Mouse (Mus musculus) heart, embryonic 10.5 days (tissue): Measurements from ENCODE around the gene Zfp652. TPM values are rescaled to one million over a fixed set of nuclear protein-coding genes. Genes with fewer than 3 reads are reported as not detected.

Experiments used
- DNase-seq: peaks from one replicate; pipeline ENCODE4 v3.0.0-alpha.2; 2017; ENCODE audit warnings: low spot score
- H3K27ac ChIP-seq: fragments of 300-500 bp; sonication (generic); 2 replicates; pipeline ENCODE4 v1.5.1; 2016; ENCODE audit warnings: mild to moderate bottlenecking
- H3K27me3 ChIP-seq: fragments of 300-500 bp; sonication (generic); 2 replicates; pipeline ENCODE4 v1.6.1; 2016; ENCODE audit warnings: mild to moderate bottlenecking; ENCODE audit not compliant: poor library complexity, insufficient read depth, severe bottlenecking
- H3K36me3 ChIP-seq: fragments of 300-500 bp; sonication (generic); 2 replicates; pipeline ENCODE4 v1.6.1; 2016; ENCODE audit warnings: mild to moderate bottlenecking, moderate library complexity
- H3K4me1 ChIP-seq: fragments of 300-500 bp; sonication (generic); 2 replicates; pipeline ENCODE4 v1.6.1; 2016; ENCODE audit warnings: mild to moderate bottlenecking
- H3K4me3 ChIP-seq: fragments of 300-500 bp; sonication (generic); 2 replicates; pipeline ENCODE4 v1.5.1; 2016; ENCODE audit warnings: mild to moderate bottlenecking, moderate library complexity
- H3K9me3 ChIP-seq: fragments of 300-500 bp; sonication (generic); 2 replicates; pipeline ENCODE4 v1.6.1; 2016; ENCODE audit warnings: mild to moderate bottlenecking, moderate library complexity
- WGBS: fragments of 180-500 bp; shearing (Covaris S2); methylation state at CpG from one replicate; pipeline ENCODE4 v1.1.7; 2016; 5-methylcytosine and 5-hydroxymethylcytosine counted together
- polyA plus RNA-seq: library from polyadenylated mRNA; unstranded; fragments of >200 nt; fragmentation: Nextera tagmentation; extraction: Ambion mirVana; gene quantifications from 2 replicates; pipeline ENCODE4 v1.2.1, GENCODE M21; 2016

Zfp652 gene
- polyA plus RNA-seq, 1 experiment from 2014 or later: 14.2 TPM

DNA sequence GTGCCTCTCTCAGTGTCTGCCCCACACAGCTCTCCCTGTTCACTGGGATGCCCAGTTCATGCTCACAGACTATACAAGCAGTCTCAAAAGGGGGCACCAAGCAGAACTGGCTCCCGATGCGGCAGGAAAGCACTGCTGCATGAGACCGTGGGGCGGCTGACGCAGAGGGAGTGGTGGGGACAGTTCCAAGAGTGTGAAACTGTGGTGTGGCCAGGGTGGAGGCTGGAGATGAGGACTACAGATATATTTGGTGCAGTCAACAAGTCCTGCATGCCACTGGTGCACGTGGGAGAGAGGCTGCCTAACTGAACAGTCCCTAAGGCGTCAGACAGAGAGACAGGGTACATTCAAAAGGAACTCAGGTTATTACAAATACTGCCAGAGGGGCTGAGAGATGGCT, 23.5 kb upstream of the Zfp652 start:
- peaks cover 21% of the 10 kb centered on the region for H3K4me1 ChIP-seq
- no peaks in the 10 kb centered on the region for H3K9me3 ChIP-seq
- H3K27ac ChIP-seq: peak overlapping the region; percentile 78
- WGBS: 32% methylated on average over 7 of the region's 7 CpGs
- peaks cover 8% of the 10 kb centered on the region; the same call in 1 of the 2 replicates for H3K27me3 ChIP-seq
- H3K4me3 ChIP-seq: no peak overlapping the region
- H3K36me3 ChIP-seq: 0 out of 2 replicates have a peak, but pooled peaks cover 4% of the 10 kb centered on the region
- DNase-seq: peak; percentile 80

DNA sequence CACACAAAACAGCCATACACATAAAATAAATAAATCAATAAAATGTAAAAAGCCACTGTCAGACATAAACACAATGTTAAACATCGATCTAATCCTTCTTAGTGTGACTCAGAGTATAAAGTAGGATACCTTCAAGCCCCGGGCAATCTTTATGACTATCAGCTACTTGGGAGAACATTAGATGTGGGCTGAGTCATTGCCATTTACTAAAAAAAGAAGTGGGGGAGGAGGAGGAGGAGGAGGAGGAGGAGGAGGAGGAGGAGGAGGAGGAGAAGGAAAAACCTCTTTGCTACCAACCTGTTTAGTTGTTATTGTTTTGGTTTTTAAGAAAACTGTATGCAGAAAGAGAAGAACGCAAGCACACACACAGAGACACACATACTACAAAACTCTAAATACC, 22.9 kb upstream of the Zfp652 start:
- H3K4me3 ChIP-seq: no peak overlapping the region
- no peak for DNase-seq
- peaks cover 8% of the 10 kb centered on the region; the same call in 1 of the 2 replicates for H3K27me3 ChIP-seq
- 0 out of 2 replicates have a peak overlapping the region, but pooled peaks have one; percentile 78 for H3K27ac ChIP-seq
- peaks cover 21% of the 10 kb centered on the region for H3K4me1 ChIP-seq
- H3K36me3 ChIP-seq: no peaks in the 10 kb centered on the region
- 79% methylated on average over 3 of the region's 3 CpGs for WGBS
- H3K9me3 ChIP-seq: no peaks in the 10 kb centered on the region

DNA sequence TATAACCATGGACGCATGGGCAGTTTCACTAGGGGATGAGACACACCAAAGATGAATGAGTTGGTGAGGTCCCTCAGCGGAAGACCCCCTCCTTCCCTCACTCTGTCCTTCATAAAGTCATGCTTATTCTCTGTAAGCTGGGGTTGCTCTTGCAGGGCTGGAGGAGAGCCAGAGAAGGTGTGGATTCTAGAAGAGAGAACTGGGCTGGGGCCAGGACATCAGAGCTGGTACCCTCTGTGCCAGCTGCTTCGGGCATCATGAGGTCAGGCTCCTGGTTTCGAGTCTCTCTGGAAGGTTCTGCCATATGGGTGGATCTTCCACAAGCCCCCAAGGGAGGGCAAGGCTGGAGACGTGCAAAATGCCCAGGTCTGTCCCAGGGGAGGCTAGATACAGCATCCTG, 13.9 kb upstream of the Zfp652 start:
- DNase-seq: no peak
- H3K4me1 ChIP-seq: no peaks in the 10 kb centered on the region
- H3K4me3 ChIP-seq: no peak overlapping the region
- H3K27me3 ChIP-seq: no peaks in the 10 kb centered on the region
- WGBS: 81% methylated on average over 5 of the region's 5 CpGs
- H3K27ac ChIP-seq: no peak overlapping the region
- H3K9me3 ChIP-seq: no peaks in the 10 kb centered on the region
- H3K36me3 ChIP-seq: no peaks in the 10 kb centered on the region

DNA sequence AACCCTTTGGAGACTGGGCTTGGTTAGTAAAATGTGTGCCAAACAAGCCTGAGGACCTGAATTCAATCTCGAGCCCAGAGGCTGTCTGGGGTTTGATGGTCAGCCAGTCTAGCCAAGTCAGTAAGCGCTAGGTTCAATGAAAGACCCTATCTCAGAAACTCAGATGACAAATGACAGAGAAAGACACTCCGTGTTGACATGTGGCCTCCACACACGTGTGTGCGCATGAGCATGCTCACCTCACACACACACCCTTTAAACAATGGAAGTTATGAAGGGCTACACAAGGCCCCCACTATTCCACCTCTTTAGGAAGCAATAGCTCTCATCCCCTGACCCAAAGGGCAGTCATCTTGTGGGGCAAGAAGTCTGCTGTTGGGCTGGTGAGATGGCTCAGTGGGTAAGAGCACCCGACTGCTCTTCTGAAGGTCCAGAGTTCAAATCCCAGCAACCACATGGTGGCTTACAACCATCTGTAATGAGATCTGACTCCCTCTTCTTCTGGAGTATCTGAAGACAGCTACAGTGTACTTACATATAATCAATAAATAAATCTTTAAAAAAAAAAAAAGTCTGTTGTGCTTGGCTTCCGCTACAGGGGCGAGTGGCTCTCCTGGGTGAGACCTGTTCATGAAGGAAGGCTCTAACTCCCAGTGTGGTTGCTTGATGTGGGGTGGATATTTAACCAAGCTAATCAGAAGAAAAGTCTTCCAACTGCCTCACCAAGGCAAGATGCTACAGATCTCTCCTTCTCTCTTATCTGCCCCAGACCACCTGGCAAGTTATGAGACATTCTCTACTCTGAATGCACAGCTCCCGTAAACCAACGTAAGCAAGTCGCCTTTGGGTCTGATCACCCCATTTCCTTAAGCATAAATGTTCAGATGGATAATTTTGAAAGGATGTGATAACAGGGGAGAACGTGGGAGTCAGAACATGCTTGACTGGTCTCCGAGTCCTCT, 11.4 kb upstream of the Zfp652 start:
- Histone ChIP-seq H3K36me3 (no peaks in the 10 kb centered on the region), H3K27me3 (no peaks in the 10 kb centered on the region), H3K4me3 (no peak overlapping the region), H3K9me3 (no peaks in the 10 kb centered on the region), H3K27ac (no peak overlapping the region), H3K4me1 (no peaks in the 10 kb centered on the region)
- no peak for DNase-seq
- WGBS: 84% methylated on average over 13 of the region's 13 CpGs

DNA sequence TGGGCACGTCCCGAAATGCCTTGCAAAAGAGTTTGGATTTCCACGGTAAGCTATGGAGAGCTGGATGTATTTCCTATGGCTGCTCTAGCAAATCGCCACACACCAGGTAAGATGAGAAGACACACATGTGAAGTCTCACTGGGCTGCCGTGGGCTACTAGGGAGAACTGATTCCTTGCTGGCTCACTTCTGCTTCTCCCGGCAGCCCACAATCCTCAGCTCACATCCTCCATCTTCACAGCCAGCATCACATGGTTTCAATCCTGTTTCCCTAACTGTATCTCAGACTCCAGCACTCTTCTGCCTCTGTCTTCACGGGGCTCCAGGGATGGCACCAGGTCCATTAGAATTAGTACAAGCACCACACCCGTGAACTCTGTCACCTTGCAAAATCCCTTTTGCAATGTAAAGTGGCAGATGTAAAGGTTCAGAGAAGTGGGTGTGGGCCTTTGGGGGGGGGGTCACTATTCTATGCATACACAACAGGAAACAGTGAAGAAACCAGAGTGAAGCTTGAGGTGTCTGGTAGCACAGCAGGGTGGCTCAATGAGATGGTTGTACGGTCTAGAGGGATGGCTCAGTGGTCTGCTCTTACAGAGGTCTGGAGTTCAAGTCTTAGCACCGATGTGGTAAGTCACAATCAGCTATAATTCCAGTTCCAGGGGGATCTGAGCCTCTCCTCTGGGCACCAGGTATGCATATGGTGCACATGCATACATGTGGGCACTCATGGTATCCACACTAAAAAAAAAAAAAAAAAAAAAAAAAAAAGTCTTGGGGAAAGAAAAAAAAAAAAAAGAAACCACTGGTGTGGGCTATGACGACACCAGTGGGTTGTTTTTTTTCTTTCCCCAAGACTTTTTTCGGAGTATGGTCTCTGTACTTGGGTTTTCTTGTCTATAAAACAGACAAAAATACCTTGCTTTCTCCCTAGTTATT, 8.2 kb upstream of the Zfp652 start:
- Histone ChIP-seq H3K9me3 (no peaks in the 10 kb centered on the region), H3K36me3 (no peaks in the 10 kb centered on the region), H3K27ac (no peak overlapping the region), H3K4me1 (0 out of 2 replicates have a peak, but pooled peaks cover 3% of the 10 kb centered on the region), H3K4me3 (no peak overlapping the region), H3K27me3 (no peaks in the 10 kb centered on the region)
- no peak for DNase-seq
- WGBS: 84% methylated on average over 12 of the region's 12 CpGs

DNA sequence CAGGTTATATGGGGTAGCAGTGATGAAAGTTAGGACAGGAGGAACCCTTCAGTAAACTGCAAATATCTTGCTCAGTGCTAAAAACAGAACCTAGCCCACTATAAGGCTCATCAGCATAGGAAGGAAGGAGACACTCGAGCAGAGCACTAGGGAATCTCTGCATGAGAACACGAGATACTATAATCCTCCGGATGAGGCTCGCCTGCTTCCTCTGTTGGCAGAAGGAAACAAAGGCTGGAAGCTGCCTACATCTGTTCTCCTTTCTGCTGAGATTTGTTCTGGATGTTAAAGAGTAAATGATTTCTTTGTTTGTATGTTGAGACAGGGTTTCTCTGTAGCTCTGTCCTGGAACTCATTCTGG, 7.5 kb upstream of the Zfp652 start:
- Histone ChIP-seq H3K27me3 (no peaks in the 10 kb centered on the region), H3K4me3 (no peak overlapping the region), H3K36me3 (no peaks in the 10 kb centered on the region), H3K4me1 (0 out of 2 replicates have a peak, but pooled peaks cover 3% of the 10 kb centered on the region), H3K9me3 (no peaks in the 10 kb centered on the region), H3K27ac (no peak overlapping the region; the same call in 1 of the 2 replicates)
- no peak for DNase-seq
- 66% methylated on average over 4 of the region's 4 CpGs for WGBS

DNA sequence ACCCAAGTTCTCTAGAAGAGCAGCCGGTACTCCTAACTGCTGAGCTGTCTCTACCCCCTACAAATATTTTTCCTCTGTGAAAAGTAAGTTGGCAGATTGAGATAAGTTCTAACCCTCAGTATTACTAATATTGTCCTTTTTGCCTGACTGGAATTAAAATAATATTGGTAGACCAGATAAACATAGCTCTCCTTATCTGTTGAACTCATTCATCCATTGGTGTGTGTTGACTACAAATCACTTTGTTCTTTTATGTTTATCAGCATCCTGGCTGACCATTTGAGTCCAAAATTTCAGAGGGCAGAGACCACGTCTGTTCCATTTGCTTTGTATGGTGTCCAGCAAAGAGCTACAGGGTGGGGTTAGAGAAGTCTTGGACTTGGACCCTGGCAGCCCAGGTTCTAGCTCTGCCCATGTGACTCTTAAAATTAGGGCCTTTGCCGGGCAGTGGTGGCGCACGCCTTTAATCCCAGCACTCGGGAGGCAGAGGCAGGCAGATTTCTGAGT, 2.9 kb upstream of the Zfp652 start:
- no peaks in the 10 kb centered on the region for H3K36me3 ChIP-seq
- H3K9me3 ChIP-seq: no peaks in the 10 kb centered on the region
- H3K4me1 ChIP-seq: peaks cover 13% of the 10 kb centered on the region
- no peak overlapping the region for H3K27ac ChIP-seq
- H3K27me3 ChIP-seq: no peaks in the 10 kb centered on the region
- WGBS: 86% methylated on average over 6 of the region's 6 CpGs
- no peak overlapping the region for H3K4me3 ChIP-seq
- DNase-seq: no peak

DNA sequence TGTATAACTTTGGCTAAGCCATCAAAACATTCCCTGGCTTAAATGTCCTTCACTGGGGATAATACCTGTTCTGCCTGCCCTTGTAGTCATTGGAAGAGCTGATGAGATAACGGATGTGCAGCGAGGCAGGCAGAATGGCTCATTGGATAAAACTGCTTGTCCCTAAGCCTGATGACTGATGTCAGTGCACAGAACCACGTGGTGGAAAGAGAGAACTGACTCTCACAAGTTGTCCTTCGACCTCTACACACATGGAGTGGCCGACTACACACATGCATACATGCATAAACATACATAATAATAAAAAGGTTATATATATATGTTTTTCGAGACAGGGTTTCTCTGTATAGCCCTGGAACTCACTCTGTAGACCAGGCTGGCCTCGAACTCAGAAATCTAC, 2.0 kb upstream of the Zfp652 start:
- peaks cover 17% of the 10 kb centered on the region for H3K4me1 ChIP-seq

DNA sequence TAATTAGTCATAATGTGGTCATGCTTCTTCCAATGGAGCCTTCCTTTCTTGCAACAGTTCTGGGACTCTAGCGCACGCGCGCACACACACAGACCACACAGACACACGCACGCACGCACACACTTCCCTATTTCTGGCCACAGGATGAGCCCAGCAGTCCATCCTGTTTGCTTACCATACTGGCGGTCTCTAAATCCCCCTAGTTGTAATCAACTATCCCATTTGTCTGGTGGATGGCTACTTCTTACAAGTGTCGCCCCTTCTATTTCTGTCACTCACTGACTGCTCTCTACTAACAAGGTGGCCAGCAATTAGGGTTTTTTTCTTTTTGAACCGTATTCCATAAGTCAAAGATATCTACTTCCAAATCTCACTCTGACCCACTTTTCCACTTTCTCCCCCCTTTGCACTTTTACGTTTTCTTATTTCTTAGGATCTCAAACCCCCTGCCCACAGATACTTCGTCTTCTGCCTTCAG, 349 bp upstream of the Zfp652 start:
- Histone ChIP-seq H3K4me1 (peaks cover 18% of the 10 kb centered on the region), H3K9me3 (no peaks in the 10 kb centered on the region)
- 33% methylated on average over 12 of the region's 12 CpGs for WGBS

More for the DNA sequence above, 2.0 kb upstream of the Zfp652 start:
- WGBS: 76% methylated on average over 7 of the region's 7 CpGs
- no peaks in the 10 kb centered on the region for H3K9me3 ChIP-seq
- DNase-seq: no peak
- no peaks in the 10 kb centered on the region for H3K27me3 ChIP-seq
- H3K4me3 ChIP-seq: no peak overlapping the region
- no peak overlapping the region for H3K27ac ChIP-seq
- no peaks in the 10 kb centered on the region for H3K36me3 ChIP-seq

DNA sequence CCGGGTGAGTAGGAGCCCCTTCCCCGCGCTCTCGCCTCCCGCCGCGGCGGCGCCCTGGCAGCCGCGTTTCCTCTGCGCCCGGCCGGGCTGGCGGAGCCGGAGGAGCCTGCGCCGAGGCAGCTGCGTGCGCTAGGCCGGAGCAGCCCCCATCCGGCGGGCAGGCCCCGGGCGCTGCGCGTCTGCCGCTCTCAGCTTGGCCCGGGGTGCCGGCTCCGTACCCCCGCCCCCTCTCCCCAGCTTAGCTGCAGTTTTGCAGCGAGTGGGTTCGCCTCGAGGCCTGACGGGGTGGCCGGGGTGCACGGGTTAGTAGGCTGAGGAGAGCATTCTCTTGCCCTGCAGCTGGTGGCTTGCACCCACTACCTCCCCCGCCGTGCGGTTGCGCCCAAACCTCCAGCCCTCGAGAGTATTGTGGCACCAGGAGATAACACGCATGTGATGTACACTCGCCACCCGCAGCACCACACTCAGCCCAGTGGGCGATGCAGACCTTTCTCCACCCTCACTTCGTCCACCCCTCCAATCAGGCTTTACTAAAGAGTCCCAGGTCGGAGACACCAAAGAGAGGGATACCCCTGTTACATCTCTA, 845 bp downstream of the Zfp652 start:
- Histone ChIP-seq H3K27me3 (no peaks in the 10 kb centered on the region), H3K9me3 (no peaks in the 10 kb centered on the region), H3K27ac (peak overlapping the region; percentile 98), H3K36me3 (no peaks in the 10 kb centered on the region), H3K4me3 (peak overlapping the region; percentile 94), H3K4me1 (peaks cover 15% of the 10 kb centered on the region)
- DNase-seq: peak; percentile 85
- WGBS: 2% methylated on average over 34 of the region's 49 CpGs

More for the DNA sequence above, 349 bp upstream of the Zfp652 start:
- no peak for DNase-seq
- Histone ChIP-seq H3K27me3 (no peaks in the 10 kb centered on the region), H3K27ac (peak overlapping the region; percentile 98), H3K4me3 (peak overlapping the region; percentile 94), H3K36me3 (no peaks in the 10 kb centered on the region)

DNA sequence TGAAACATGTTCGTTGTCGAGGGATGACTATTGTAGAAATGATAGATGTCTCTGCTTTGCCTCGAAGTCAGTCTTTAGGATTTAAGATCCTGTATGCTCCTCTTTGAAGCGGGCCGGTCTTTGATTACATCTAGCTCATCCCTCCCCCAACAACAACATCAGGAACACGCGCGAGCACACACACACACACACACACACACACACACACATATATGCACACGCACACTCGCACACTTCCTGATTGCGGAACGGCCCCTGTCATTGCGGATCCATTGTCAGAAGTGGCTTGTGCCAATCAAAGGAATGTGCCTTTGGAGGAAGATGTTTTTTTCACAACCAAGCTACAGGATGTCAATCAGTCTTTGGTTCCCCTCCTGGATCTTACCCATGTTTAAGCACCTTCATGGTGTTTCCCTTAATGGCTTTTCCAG, 1.4 kb downstream of the Zfp652 start:
- WGBS: under 1% methylated on average over 13 of the region's 13 CpGs
- DNase-seq: no peak
- H3K4me1 ChIP-seq: peaks cover 15% of the 10 kb centered on the region
- H3K27me3 ChIP-seq: no peaks in the 10 kb centered on the region
- H3K9me3 ChIP-seq: no peaks in the 10 kb centered on the region
- peak overlapping the region; percentile 94 for H3K4me3 ChIP-seq
- H3K36me3 ChIP-seq: no peaks in the 10 kb centered on the region
- H3K27ac ChIP-seq: peak overlapping the region; percentile 98

DNA sequence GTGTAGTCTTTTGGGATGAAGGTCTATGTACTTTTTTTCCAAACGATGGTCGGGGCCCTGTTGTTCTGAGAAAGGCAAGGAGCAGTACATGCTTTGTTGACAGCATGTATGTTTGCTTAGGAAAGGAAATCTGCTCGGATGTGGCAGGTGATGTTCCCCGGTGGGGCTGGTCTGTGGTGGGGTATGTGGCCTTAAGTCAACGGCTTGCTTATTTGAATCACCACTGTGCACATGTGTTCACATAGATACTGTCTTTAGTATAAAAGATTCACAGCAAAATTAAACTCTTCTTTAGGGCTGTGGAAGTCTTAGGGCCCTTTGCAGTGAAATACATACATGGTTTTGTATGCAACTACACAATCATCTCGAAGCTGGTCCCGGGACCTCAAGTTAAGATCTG, 1.9 kb downstream of the Zfp652 start:
- peak overlapping the region; percentile 94 for H3K4me3 ChIP-seq
- H3K9me3 ChIP-seq: no peaks in the 10 kb centered on the region
- 51% methylated on average over 7 of the region's 7 CpGs for WGBS
- DNase-seq: no peak
- no peak overlapping the region for H3K27ac ChIP-seq
- peaks cover 15% of the 10 kb centered on the region for H3K4me1 ChIP-seq
- no peaks in the 10 kb centered on the region for H3K27me3 ChIP-seq
- H3K36me3 ChIP-seq: no peaks in the 10 kb centered on the region
